Mouse (Mus musculus) liver (tissue): ENCODE data around the gene Prc1.

Source experiments
- DNase-seq: peaks from one replicate; pipeline ENCODE4 v3.0.0-alpha.2; 2020; ENCODE audit warnings: mixed read lengths

Prc1 gene

DNA sequence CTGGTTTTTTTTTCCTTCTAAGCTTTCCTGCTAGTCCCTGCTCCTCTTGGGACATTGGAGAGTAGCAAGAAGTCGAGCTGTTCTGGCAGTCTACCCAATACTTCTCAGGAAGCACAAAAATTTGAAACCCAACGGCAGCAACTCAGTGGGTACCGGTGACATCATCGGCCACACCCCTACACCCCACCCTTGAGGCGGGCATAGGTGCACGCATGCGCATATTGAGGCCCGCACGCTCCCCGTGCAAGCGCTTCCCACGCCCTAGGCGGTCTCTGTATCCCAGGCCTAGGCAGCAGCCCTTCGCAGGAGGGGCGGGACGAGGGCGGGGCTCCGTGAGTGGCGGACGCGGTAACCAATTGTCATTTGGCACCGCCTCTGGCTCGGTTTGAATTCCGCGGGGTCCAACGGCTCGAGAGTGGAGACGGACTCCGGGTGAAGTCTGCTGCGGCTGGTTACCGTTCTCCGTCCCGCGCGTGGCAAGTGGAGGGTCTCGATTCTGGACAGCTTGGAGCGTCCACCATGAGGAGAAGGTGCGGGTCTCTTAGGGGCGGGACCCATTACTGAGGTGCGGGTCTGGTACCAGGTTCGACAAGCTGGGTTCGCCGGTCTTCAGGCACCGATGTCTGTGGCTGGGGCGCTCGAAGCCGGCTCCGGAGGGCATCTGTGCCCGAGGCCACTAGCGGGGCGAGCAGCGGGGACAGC, at the start of gene Prc1:
TSS of gene Prc1 (plus strand) at position 389 of the 702 bp plus-strand sequence.
- DNase-seq = peak; percentile 100

DNA sequence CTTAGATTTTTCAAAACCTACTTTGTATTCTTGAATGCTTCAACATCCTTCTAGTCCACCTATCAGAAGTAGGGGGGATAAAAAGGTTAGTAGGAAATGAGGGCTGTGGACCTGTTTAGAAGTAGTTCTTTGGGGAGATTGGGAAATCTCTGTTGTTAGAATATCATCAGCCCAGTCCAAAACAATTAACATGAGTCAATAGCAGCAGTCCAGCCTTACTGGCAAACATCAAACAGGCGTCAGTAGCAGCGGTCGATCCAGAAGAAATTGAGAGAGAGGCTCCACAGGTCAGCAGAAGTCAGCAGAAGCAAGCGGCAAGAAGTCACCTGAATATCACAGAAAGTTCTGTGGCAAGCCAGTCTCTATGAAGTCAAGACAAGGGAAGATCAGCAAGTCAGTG, 49.4 kb upstream of the Prc1 start:
- DNase-seq = no peak

DNA sequence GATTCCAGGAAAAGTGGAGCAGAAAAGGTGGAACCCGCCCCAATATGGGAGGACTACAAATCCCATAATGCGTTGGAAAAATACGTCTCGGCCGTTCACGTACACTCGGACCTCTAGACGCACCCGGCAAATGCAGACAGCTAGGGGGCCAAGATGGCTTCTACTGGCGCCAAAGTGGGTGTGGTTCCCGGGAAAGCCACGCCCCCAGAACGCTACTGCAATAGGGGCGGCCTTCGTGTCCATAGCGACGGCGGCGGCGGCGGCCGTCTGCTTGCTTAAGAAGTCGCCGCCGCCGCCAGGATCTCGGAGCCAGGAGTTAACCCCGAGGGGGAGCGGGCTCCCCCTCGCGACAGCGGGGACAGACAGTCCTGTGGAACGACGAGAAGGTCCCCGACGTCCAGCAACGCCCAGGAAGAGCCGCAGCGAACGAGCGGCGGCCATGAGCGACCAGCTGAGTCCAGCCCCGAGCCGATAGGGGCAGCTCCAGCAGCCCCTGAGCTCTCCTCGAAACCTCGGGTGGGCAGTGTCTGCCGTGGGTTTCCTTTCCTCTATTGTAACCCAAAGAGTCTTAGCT, 48.0 kb upstream of the Prc1 start, which contains the start of gene Ttll13:
TSS of gene Ttll13 (plus strand) at position 229 of the 574 bp plus-strand sequence.
- DNase-seq = peak; percentile 99

DNA sequence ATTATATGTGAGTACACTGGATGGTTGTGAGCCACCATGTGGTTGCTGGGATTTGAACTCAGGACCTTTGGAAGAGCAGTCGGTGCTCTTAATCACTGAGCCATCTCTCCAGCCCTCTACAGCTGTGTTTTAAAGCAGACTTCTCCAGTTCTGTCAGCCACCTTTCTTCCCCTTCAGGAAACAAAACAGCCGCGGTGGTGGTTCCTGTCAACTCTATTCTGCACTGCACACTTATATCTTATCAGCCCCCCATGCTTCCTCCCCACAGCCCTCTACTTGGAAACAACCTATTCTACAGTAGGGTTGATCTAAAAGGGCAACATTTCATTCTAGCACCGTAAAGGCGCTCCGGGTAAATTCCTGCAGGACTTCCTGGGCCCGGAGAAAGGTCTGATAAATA, 47.4 kb upstream of the Prc1 start:
- peak; percentile 24 for DNase-seq

DNA sequence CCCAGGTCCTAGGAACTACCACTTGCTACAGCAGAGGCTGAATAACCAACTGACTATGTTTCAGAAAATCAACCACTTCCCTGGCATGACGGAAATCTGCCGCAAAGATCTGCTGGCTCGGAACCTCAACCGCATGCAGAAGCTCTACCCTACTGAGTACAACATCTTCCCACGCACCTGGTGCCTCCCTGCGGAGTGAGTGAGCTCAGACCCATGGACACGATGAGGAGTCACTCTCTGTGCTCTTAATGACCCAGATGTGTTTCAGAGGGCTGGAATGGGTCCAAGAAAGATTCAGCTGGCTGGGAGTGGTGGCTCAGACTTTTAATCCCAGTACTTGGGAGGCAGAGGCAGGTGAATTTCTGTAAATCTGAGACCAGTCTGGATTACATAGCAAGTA, 41.8 kb upstream of the Prc1 start:
- no peak for DNase-seq

DNA sequence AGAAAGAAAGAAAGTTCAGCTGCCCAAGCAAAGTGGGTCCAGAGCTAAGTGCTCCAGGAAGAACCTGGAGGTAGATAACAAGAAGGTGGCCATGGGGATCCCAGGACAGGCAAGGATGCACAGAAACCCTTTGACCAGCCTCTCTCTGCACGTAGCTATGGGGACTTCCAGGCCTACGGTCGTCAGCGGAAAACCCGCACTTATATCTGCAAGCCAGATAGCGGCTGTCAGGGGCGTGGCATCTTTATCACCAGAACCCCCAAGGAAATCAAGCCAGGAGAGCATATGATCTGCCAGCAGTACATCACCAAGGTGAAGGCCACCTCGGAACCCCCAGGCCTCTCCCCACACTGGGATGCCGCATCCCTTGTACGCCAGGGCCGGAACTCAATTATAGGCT, 41.4 kb upstream of the Prc1 start:
- DNase-seq = peak; percentile 41

DNA sequence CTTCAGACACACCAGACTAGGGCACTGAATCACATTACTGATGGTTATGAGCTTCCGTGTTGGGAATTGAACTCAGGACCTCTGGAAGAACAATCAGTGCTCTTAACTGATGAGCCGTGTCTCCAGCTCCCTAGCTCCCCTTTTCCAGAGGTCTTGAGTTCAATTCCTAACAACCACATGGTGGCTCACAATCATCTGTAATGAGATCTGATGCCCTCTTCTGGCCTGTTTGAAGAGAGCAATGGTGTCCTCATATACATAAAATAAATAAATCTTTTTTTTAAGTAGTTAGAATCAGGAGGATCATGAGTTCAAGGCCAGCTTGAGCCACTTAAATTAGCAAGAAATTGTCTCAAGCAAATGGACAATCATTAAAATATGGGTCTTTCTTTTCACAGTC, 38.3 kb upstream of the Prc1 start:
- no peak for DNase-seq

DNA sequence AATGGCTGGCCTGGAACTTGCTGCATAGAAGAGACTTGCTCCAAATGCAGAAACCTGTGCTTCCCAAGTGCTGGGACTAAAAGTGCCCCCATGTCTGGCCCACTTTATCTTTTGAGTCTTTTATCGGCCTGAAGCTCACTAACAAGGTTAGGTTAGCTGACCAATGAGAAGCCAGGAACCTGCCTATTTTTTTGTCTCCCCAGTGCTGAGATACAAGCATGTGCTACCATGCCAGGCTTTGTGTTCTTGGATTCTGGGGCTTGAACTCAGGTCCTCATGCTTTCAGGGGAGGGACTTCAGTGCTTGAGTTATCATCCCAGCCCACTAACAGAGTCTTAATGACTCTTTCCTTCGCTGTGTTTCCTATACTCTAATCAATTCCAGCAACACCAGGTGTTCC, 36.5 kb upstream of the Prc1 start:
- DNase-seq = no peak

DNA sequence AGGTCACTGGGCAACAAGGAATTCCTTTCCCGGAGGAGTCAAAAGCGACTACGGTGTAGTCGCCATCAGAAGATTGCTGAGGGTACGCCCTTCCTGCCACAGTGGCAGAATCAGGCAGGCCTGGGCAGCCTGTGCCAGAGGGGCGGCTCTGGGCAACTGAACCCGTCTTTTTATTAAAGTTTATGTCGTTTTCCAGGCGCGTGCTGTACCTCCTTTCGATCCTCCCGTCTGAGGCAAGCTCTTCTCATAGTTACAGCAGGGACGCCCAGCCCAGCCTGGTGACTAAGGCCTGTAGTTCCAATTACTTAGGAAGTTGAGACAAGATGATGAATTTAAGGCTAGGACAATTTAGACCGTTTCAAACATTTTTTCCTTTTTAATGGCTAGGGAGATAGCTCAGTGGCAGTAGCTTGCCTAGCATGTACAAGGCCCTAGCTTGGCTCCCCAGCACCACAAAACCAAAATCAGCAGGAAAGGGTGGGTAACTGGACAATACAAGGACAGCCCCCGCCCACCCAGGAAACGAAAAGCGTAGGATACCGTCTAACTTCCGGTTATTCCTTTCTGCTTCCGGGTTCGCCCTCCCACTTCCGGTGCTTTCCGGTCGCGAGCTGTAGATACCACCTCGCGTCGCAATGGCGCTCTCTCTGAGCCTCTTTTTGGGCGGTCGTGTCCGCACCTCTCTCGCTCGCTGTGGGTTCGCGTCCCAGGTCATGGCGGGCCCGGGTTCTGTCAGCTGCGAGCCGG, 33.5 kb upstream of the Prc1 start, which contains the start of gene Ngrn:
TSS of gene Ngrn (plus strand) at position 591 of the 747 bp plus-strand sequence.
- peak; percentile 88 for DNase-seq

DNA sequence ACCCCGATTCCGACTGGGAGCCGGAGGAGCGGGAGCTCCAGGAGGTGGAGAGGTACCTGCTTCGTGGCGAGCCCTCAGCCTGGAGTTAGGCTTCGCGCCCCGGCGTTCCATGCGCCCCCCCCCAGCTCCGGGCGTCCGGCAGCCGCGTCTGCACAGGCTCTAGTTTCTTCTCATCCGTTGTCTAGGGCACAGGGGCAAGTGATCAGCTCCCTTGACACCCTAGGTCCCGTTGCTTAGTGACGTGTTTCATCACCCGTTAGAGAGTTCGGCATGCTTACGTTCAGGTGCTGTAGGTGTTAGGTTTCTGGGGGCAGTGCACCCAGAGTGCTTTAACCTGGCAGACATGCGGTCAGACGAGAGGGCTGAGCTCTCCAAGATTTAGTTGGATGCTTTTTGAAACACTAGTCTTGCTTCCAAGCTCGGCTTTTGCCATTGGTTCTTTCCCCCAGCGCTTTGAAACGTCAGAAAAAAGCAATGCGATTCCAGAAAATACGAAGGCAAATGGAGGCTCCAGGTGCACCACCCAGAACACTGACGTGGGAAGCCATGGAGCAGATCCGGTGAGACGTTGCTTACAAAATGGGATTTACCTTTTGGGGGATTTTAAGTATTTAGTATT, 32.8 kb upstream of the Prc1 start:
- DNase-seq = peak; percentile 28

DNA sequence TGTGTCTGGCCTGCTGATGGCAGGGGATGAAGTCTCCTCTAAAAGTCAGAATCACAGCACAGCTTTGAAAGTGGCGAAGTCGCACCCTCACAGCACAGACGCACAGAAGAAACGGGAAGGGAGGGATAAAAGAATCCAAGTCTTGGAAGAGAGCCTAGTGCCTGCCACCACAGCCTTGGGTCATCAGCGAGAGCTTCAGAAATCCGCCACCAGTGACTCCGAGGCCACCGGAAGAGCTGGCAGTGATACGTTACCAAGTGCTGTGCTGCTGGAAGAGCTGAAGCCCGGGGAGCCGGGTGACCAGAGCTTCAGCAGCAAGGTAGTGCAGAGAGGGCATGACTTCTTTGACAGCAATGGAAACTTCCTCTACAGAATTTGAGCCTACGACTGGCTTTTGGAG, 29.6 kb upstream of the Prc1 start:
- no peak for DNase-seq

DNA sequence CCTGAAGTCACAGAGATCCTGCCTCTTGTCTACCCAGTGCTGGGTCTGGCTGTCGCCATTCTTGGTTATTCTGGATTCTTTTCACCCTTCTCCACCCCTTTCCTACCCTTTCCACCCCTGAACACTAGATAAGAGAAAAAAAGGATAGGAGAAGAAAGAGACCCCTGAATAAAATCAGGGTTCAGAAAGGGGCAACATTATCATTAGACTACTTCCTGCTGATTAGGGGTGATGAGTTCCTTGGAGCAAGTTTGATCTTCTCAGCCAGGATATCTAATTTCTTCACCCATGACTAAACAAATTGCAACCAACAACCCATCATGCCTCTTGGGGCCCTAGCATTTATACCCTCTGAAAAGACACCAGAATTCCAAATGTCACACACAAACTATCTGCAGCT, 26.5 kb upstream of the Prc1 start:
- no peak for DNase-seq

DNA sequence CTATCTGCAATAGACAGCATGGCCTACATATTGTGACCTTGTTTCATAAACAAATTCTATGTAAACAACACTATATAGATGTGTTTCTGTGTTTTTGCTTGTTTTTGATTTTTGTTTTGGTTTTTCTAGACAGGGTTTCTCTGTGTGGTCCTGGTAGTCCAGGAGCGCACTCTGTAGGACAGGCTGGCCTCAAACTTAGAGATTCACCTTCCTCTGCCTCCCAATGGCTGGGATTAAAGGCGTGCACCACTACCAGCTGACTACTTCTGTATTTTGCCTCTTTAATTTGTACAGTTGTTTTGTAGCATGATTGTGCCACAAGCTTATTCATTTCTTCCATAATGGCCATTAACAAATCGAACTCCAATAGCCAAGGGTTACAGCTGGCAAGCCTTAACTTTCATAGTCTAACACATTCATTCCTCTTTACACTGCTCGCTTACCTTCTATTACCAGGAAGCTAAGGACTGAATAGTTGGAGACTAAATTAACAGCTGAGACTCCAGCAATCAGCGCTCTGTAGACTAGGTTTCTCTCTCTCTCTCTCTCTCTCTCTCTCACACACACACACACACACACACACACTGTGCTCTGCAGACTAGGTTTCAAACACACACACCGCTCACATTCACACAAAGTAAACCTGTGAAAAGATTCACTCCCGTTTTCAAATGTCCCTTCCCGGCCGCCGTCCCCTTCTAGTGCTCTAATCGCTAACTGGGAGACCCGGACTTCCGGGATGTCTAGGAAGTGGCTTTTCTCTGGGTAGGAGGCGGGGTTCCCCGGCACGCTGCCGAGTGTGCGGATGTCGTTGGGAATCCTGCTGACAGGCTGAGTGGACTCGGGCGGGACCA, 25.1 kb upstream of the Prc1 start, which contains the start of gene Vps33b:
TSS of gene Vps33b (plus strand) at position 753 of the 854 bp plus-strand sequence.
- peak; percentile 95 for DNase-seq

DNA sequence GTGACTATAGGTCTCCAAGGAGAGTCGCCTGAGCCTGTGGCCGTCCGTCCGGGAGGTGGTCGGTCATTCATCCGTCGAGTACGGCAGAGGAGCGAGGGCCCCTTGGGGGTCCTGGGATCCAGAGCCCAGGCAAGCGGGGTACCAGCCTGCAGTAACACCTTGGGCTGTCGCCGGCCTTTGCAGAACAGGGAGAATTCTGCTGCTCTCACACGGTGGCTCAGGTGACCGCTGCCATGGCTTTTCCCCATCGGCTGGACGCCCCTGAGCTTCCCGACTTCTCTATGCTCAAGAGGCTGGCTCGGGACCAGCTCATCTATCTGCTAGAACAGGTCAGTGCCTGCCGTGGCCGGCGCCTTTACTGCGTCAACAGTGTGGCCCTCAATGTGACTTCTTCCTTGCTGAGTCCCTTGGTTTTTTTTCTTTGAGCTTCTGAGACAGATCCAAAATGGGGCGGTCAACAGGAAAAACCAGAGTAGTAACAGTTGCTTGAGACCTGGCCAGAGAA, 24.4 kb upstream of the Prc1 start:
- DNase-seq = peak; percentile 59

DNA sequence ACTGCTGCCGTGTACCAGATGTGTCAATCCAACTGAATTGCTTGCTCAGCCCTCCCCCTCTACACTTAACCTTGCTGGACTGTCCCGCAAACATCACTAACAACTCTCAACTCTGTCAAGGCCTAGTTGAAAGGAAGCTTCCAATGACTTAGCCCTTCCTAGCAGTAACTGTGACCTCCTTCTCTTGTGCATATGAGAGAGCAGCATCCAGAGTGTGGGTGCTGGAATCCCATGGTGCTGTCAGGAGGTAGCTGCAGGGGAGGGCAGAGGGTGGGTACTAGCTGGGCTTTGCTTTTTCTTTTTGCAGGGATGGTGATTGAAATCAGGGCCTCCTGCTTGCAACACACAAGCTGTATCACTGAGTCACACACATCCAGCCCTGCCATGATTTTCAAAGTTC, 20.8 kb upstream of the Prc1 start:
- no peak for DNase-seq

DNA sequence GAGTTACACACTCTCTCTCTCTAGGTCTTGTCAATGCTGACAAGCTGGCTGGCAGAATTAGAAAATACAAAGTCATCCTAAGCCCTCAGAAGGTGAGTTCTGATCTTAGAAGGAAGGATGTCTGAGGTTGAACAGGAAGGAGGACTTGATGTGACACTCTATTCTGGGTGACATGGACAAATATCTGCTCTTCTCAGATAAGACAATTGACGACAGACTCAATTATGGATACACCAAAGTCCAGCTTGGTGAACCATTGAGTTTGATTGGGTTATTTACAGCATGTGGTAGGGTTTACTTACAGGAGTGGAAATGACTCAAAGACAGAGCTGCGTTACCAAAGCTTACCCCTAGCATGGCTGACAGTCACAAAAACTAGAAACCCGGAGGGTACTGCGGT, 17.9 kb upstream of the Prc1 start:
- no peak for DNase-seq

DNA sequence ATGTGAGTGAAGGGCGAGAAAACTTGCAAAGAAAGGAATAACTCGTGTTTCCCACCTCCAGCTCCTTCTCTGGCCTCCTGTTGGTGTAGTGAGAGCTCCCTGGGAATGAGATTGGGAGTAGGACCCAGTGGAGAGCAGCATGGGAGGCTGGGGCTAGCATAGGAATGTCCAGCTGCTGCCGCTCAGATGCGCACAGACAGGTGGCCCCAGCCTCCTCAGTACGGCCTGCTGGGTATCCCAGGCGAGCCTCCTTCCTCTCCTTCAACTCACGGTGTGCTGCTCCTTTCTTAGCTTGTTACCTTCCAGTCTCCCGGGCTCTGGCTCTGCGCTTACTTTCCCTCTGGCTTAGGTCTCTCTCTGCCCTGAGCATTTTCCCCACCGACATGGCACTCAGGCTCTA, 14.2 kb upstream of the Prc1 start:
- no peak for DNase-seq

DNA sequence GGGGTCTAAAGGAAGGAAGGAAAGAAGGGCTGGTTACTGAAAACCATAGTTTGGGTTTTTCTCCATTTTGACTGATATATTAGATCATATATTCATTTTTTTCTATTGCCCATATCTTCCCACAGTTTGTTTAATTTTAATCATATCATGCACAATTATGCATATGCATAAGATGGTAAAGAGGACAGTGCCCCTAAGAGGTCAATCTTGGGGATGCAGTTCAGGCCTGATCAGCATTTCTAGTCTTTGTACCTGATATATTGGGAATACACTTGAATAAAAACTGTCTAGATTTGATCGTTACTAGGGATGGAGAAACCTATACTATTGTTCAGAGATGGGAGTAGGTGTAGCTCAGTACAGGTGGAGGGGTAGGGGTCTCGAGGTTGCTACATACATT, 13.3 kb upstream of the Prc1 start:
- DNase-seq = no peak

DNA sequence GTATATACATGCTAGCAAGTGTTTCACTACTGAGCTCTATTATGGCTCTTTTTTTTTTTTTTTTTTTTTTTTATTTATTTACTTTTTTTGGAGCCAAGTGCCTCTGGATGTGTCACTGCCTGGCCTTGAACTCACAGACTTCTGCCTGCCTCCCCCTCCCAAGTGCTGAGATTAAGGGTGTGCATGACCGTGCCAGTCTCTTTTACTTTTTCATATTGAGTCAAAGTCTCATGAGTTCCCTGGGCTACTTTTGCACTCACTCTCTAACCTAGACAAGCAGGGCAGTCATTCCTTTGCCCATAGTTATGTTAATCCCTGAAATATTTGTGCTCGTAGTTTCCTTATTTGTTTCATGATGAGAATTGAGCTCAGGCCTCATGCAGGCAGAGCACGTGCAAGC, 12.6 kb upstream of the Prc1 start:
- no peak for DNase-seq

DNA sequence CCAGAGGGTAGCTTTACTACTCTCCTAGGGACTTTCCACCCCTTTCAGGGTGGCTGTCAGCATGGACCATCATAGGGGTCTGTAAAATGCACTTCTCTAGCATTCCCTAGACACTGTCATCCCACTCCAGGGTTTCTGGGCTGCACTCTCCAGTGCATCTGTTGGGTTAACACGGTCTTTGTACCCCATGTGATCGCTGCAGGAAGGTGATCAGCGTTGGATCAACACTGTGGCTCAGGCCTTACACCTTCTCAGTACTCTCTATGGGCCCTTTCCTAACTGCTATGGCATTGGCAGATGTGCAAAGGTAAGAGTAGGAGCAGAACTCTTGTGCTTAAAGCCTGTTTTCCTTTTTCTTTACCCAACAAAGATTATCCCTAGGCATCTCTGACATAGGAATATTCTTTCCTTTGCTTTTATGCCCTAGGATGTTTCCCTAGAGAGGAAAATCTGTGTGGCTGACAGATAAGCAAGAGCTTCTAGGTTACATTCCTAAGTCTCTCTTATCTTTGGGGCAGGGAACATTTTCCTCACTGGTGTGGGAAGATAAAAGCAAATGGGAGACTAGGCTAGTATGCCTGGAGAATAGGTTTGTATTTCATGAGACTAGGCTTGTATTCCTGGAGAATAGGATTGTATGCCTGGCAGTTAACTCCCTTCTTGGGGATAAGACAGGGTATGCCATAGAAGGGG, 10.9 kb upstream of the Prc1 start:
- DNase-seq = no peak

DNA sequence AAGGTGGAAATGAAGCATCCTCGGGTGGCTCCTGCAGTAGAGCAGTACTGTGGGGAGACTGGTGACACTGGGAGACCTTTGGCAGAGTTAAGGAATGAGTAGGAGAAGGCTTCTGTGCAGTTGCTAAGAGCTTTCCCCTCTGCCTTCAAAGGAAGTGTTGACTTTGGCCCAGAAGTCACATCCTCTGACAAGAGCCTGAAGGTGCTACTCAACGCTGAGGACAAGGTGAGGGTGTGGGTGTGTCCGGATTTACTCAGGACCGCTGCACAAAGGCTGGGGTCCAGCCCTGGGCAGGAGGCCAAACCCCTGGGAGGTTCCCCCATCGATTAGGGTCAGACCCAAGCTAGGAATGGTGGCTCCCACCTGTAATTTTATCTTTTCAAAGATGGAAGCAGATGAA, 9.9 kb upstream of the Prc1 start:
- DNase-seq = no peak

DNA sequence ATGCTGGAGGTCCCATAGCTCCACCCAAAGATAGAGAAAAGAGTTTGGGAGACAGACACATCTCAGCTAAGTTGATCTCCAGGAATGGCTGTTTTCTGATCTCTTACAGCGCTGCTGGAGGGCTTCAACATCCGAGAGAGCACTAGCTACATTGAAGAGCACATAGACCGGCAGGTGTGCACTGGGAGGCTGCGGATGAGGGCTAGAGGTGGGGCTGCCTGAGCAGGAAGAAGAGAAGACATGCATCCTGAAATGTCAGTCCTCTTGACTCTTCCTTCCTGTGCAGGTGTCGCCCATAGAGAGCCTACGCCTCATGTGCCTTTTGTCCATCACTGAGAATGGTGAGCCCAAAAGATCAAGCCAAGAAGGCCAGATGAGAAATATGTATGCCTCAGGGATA, 8.5 kb upstream of the Prc1 start:
- no peak for DNase-seq
